In the genomic region with DNA sequence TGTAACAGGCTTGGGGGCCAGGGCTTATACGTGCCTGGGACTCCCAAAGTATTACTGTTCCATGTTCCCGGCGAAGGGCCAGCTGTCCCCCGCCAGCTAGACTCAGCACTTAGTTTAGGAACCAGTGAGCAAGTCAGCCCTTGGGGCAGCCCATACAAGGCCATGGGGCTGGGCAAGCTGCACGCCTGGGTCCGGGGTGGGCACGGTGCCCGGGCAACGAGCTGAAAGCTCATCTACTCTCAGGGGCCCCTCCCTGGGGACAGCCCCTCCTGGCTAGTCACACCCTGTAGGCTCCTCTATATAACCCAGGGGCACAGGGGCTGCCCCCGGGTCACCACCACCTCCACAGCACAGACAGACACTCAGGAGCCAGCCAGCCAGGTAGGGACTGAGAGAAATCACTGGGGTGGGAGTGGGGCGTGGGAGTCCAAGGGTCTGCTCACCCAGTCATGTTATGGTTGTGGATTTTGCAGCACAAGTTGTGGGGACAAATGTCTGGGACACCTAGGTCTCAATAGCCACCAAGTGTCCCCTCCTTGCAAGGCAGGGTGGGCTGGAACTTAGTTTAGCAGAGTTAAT, we compare ENCODE assay signal across 12 mouse cellular contexts. TPM values are rescaled to one million over a fixed set of nuclear protein-coding genes. Genes with fewer than 3 reads are reported as not detected.
DNase-seq lines count a peak whose midpoint lies in the region; ATAC-seq and TF ChIP-seq lines count a peak whose summit lies in the region.
"Had no signal": no experiment of that assay in that cellular context is flagged by ENCODE, and none has a peak within 500 bp of the region (broad histone marks: within the 10 kb centered on the region; RNA-seq: fewer than 3 reads in every experiment).

No protein-coding gene starts in this region.

- no peak overlapping the region for H3K4me2 ChIP-seq in neural tube, embryonic 11.5 days (ENCODE audit: low read depth)
- no peak overlapping the region for H3K4me2 ChIP-seq in neural tube, embryonic 15.5 days
- H3K4me2 ChIP-seq in heart, postnatal 0 days (ENCODE audit: low read depth, low read length) = peak overlapping the region; percentile 58
- H3K4me2 ChIP-seq: liver, embryonic 11.5 days had no signal

- H3K4me1 ChIP-seq in neural tube, embryonic 11.5 days (ENCODE audit: control insufficient read depth, insufficient read depth, low read length) = no peaks in the 10 kb centered on the region
- no peaks in the 10 kb centered on the region for H3K4me1 ChIP-seq in neural tube, embryonic 15.5 days
- peaks cover 18% of the 10 kb centered on the region for H3K4me1 ChIP-seq in heart, postnatal 0 days (ENCODE audit: control insufficient read depth, insufficient read depth)
- no peaks in the 10 kb centered on the region for H3K4me1 ChIP-seq in cerebellum, adult 2 months (ENCODE audit: control insufficient read depth, insufficient read depth, low read length)
- H3K4me1 ChIP-seq: midbrain, embryonic 10.5 days had no signal

- 0 out of 2 replicates have a peak, but pooled peaks cover 4% of the 10 kb centered on the region for H3K27me3 ChIP-seq in neural tube, embryonic 11.5 days (ENCODE audit: control insufficient read depth, insufficient read depth, low read length)
- peaks cover 12% of the 10 kb centered on the region; the same call in 1 of the 2 replicates for H3K27me3 ChIP-seq in neural tube, embryonic 15.5 days (replicated peaks)
- no peaks in the 10 kb centered on the region for H3K27me3 ChIP-seq in heart, postnatal 0 days (ENCODE audit: control insufficient read depth, insufficient read depth, low read length)
- H3K27me3 ChIP-seq in cerebellum, adult 2 months (ENCODE audit: control insufficient read depth, insufficient read depth, low read length) = no peaks in the 10 kb centered on the region

- no peak for ATAC-seq in neural tube, embryonic 11.5 days (ENCODE audit: insufficient read depth, low FRiP score, low TSS enrichment)
- no peak for ATAC-seq in neural tube, embryonic 15.5 days (ENCODE audit: low FRiP score)
- peak; percentile 88 for ATAC-seq in heart, postnatal 0 days (ENCODE audit: insufficient read depth, low read depth)
- ATAC-seq: hindbrain, embryonic 16.5 days had no signal

- peak; percentile 83 for TF ChIP-seq EP300 in heart, postnatal 0 days (IDR thresholded peaks at IDR 0.05; ENCODE audit: low read depth)

- 81% methylated on average over 11 of the region's 11 CpGs for WGBS in neural tube, embryonic 11.5 days
- WGBS in neural tube, embryonic 15.5 days = 78% methylated on average over 11 of the region's 11 CpGs
- 35% methylated on average over 11 of the region's 11 CpGs for WGBS in heart, postnatal 0 days
- 57% methylated on average over 11 of the region's 11 CpGs for WGBS in cerebellum, adult 2 months

- H3K9me3 ChIP-seq in neural tube, embryonic 11.5 days (ENCODE audit: control insufficient read depth, low read length) = no peaks in the 10 kb centered on the region; the same call in 1 of the 2 replicates
- H3K9me3 ChIP-seq in neural tube, embryonic 15.5 days (replicated peaks) = no peaks in the 10 kb centered on the region
- H3K9me3 ChIP-seq in heart, postnatal 0 days (replicated peaks; ENCODE audit: control insufficient read depth, low read length) = no peaks in the 10 kb centered on the region

- no peak overlapping the region for H3K4me3 ChIP-seq in neural tube, embryonic 11.5 days (ENCODE audit: low read depth, low read length)
- no peak overlapping the region for H3K4me3 ChIP-seq in neural tube, embryonic 15.5 days (replicated peaks)
- H3K4me3 ChIP-seq in gastrocnemius, adult 2 months = peak overlapping the region; percentile 91
- peak overlapping the region; percentile 46 for H3K4me3 ChIP-seq in heart, postnatal 0 days (ENCODE audit: low read depth, low read length)
- H3K4me3 ChIP-seq in cerebellum, adult 2 months (replicated peaks; ENCODE audit: insufficient read depth, low read depth, low read length) = no peak overlapping the region
- H3K4me3 ChIP-seq: midbrain, embryonic 10.5 days had no signal

- no peak for TF ChIP-seq CTCF in gastrocnemius, adult 2 months (IDR thresholded peaks at IDR 0.05)
- TF ChIP-seq CTCF in heart, postnatal 0 days (IDR thresholded peaks at IDR 0.05; ENCODE audit: low read depth) = no peak
- TF ChIP-seq CTCF in cerebellum, adult 2 months (IDR thresholded peaks at IDR 0.05; ENCODE audit: borderline replicate concordance, insufficient read depth, low read depth, low read length) = no peak

- intact Hi-C loops in gastrocnemius, adult 2 months (cut with DNase I) = no loop called here

- H3K9ac ChIP-seq in neural tube, embryonic 11.5 days (ENCODE audit: low read length) = 0 out of 2 replicates have a peak overlapping the region, but pooled peaks have one; percentile 4
- H3K9ac ChIP-seq in neural tube, embryonic 15.5 days (replicated peaks) = no peak overlapping the region
- peak overlapping the region; percentile 60 for H3K9ac ChIP-seq in heart, postnatal 0 days (replicated peaks; ENCODE audit: low read depth, low read length)

- no peak for DNase-seq in neural tube, embryonic 11.5 days (ENCODE audit: low spot score)
- peak; percentile 99 for DNase-seq in gastrocnemius, adult 2 months
- peak; percentile 87 for DNase-seq in heart, postnatal 0 days (ENCODE audit: low spot score)
- DNase-seq in urinary bladder, postnatal 14 days (ENCODE audit: low spot score) = peak; percentile 59
- DNase-seq in right cerebral cortex, postnatal 14 days = no peak
- no peak for DNase-seq in cerebellum, adult 2 months
- DNase-seq: cerebellum, adult 11-12 months; thymus, adult 2 months had no signal

- H3K27ac ChIP-seq in neural tube, embryonic 11.5 days (ENCODE audit: low read depth, low read length) = no peak overlapping the region
- H3K27ac ChIP-seq in neural tube, embryonic 15.5 days (replicated peaks) = no peak overlapping the region
- peak overlapping the region; percentile 99 for H3K27ac ChIP-seq in gastrocnemius, adult 2 months
- peak overlapping the region; percentile 95 for H3K27ac ChIP-seq in heart, postnatal 0 days (ENCODE audit: low read depth)
- no peak overlapping the region for H3K27ac ChIP-seq in cerebellum, adult 2 months (ENCODE audit: insufficient read depth, low read length)
- H3K27ac ChIP-seq: midbrain, embryonic 10.5 days had no signal

- TF ChIP-seq POLR2A in cerebellum, adult 2 months (IDR thresholded peaks at IDR 0.05; ENCODE audit: borderline replicate concordance, insufficient read depth, low read length) = no peak

- H3K36me3 ChIP-seq in neural tube, embryonic 11.5 days (ENCODE audit: control insufficient read depth, insufficient read depth, low read length) = no peaks in the 10 kb centered on the region
- H3K36me3 ChIP-seq in neural tube, embryonic 15.5 days = no peaks in the 10 kb centered on the region
- peaks cover 2% of the 10 kb centered on the region; the same call in 1 of the 2 replicates for H3K36me3 ChIP-seq in heart, postnatal 0 days (replicated peaks; ENCODE audit: control insufficient read depth, insufficient read depth, low read length)
- H3K36me3 ChIP-seq: midbrain, embryonic 10.5 days had no signal

RNA-seq across cellular contexts. Expression of gene Ckm, which starts 6.3 kb away (rescaled TPM):
- 0.41 and 0.69 TPM in 2 replicates for polyA plus RNA-seq in neural tube, embryonic 11.5 days (2014; fragmentation: Nextera tagmentation; extraction: Ambion mirVana)
- 16.6 and 38.6 TPM in 2 replicates for polyA plus RNA-seq in neural tube, embryonic 15.5 days (2015; fragmentation: Nextera tagmentation; extraction: Ambion mirVana)
- over 10,000 TPM; 32,173 to 47,719 TPM for total RNA-seq in gastrocnemius, adult 2 months (2021)
- 4,715 and 5,632 TPM in 2 replicates for total RNA-seq in heart, postnatal 0 days (2014; rRNA removed; ENCODE audit: low replicate concordance)
- polyA plus RNA-seq in heart, postnatal 0 days (2015; fragmentation: Nextera tagmentation; extraction: Ambion mirVana) = 4,516 and 4,665 TPM in 2 replicates
- polyA plus RNA-seq in cerebellum, adult 2 months (2012; rRNA removed) = 0.08 and 0.11 TPM in 2 replicates
- polyA plus RNA-seq: midbrain, embryonic 10.5 days had no signal

RNA-seq across cellular contexts. Expression of gene Klc3, which starts 7.0 kb away (rescaled TPM):
- polyA plus RNA-seq in neural tube, embryonic 11.5 days (2014; fragmentation: Nextera tagmentation; extraction: Ambion mirVana) = 3.2 and 3.4 TPM in 2 replicates
- polyA plus RNA-seq in neural tube, embryonic 15.5 days (2015; fragmentation: Nextera tagmentation; extraction: Ambion mirVana) = 1.2 and 4.0 TPM in 2 replicates
- total RNA-seq in gastrocnemius, adult 2 months (2021) = under 1 TPM; 0.18 to 0.39 TPM
- 0.31 TPM in 1 of 2 replicates, not detected in the other for total RNA-seq in heart, postnatal 0 days (2014; rRNA removed; ENCODE audit: low replicate concordance)
- 0.72 and 0.99 TPM in 2 replicates for polyA plus RNA-seq in heart, postnatal 0 days (2015; fragmentation: Nextera tagmentation; extraction: Ambion mirVana)
- 1.7 and 2.1 TPM in 2 replicates for polyA plus RNA-seq in cerebellum, adult 2 months (2012; rRNA removed)

RNA-seq across cellular contexts. Expression of gene Ercc2, which starts 29.0 kb away (rescaled TPM):
- 12.4 and 14.6 TPM in 2 replicates for polyA plus RNA-seq in neural tube, embryonic 11.5 days (2014; fragmentation: Nextera tagmentation; extraction: Ambion mirVana)
- polyA plus RNA-seq in neural tube, embryonic 15.5 days (2015; fragmentation: Nextera tagmentation; extraction: Ambion mirVana) = 21.6 and 22.2 TPM in 2 replicates
- total RNA-seq in gastrocnemius, adult 2 months (2021) = 10 to 100 TPM in 1 of 2 experiments, 1 to 10 TPM in 1; 8.5 to 10.7 TPM
- total RNA-seq in heart, postnatal 0 days (2014; rRNA removed; ENCODE audit: low replicate concordance) = 20.4 and 30.8 TPM in 2 replicates
- polyA plus RNA-seq in heart, postnatal 0 days (2015; fragmentation: Nextera tagmentation; extraction: Ambion mirVana) = 4.9 and 6.0 TPM in 2 replicates
- 45.0 and 46.3 TPM in 2 replicates for polyA plus RNA-seq in cerebellum, adult 2 months (2012; rRNA removed)

RNA-seq across cellular contexts. Expression of gene Mark4, which starts 47.8 kb away (rescaled TPM):
- polyA plus RNA-seq in neural tube, embryonic 11.5 days (2014; fragmentation: Nextera tagmentation; extraction: Ambion mirVana) = 14.1 and 16.4 TPM in 2 replicates
- 15.4 and 16.5 TPM in 2 replicates for polyA plus RNA-seq in neural tube, embryonic 15.5 days (2015; fragmentation: Nextera tagmentation; extraction: Ambion mirVana)
- total RNA-seq in gastrocnemius, adult 2 months (2021) = 10 to 100 TPM; 17.1 to 17.9 TPM
- total RNA-seq in heart, postnatal 0 days (2014; rRNA removed; ENCODE audit: low replicate concordance) = 16.0 and 26.4 TPM in 2 replicates
- polyA plus RNA-seq in heart, postnatal 0 days (2015; fragmentation: Nextera tagmentation; extraction: Ambion mirVana) = 5.5 and 5.6 TPM in 2 replicates
- polyA plus RNA-seq in cerebellum, adult 2 months (2012; rRNA removed) = 50.3 and 52.8 TPM in 2 replicates

RNA-seq across cellular contexts. Expression of gene Ppp1r13l, which starts 51.3 kb away (rescaled TPM):
- 3.4 and 4.7 TPM in 2 replicates for polyA plus RNA-seq in neural tube, embryonic 11.5 days (2014; fragmentation: Nextera tagmentation; extraction: Ambion mirVana)
- 1.9 and 2.1 TPM in 2 replicates for polyA plus RNA-seq in neural tube, embryonic 15.5 days (2015; fragmentation: Nextera tagmentation; extraction: Ambion mirVana)
- total RNA-seq in gastrocnemius, adult 2 months (2021) = 1 to 10 TPM; 2.1 to 4.9 TPM
- 11.8 and 13.5 TPM in 2 replicates for total RNA-seq in heart, postnatal 0 days (2014; rRNA removed; ENCODE audit: low replicate concordance)
- polyA plus RNA-seq in heart, postnatal 0 days (2015; fragmentation: Nextera tagmentation; extraction: Ambion mirVana) = 12.0 and 14.0 TPM in 2 replicates
- polyA plus RNA-seq in cerebellum, adult 2 months (2012; rRNA removed) = 4.1 and 4.8 TPM in 2 replicates

Comparison
In these comparisons a context has a peak if more than half of its experiments do, and no peak if none do; other contexts are left out.
1. DNase-seq: peak in gastrocnemius, adult 2 months (single experiment), heart, postnatal 0 days (single experiment) and urinary bladder, postnatal 14 days (single experiment); none in neural tube, embryonic 11.5 days (single experiment), right cerebral cortex, postnatal 14 days (single experiment) and cerebellum, adult 2 months (0 of 2).
2. H3K27ac ChIP-seq: peak in gastrocnemius, adult 2 months (single experiment) and heart, postnatal 0 days (single experiment); none in neural tube, embryonic 11.5 days (single experiment), neural tube, embryonic 15.5 days (single experiment) and cerebellum, adult 2 months (single experiment).
3. H3K4me3 ChIP-seq: peak in gastrocnemius, adult 2 months (single experiment) and heart, postnatal 0 days (single experiment); none in neural tube, embryonic 11.5 days (single experiment), neural tube, embryonic 15.5 days (single experiment) and cerebellum, adult 2 months (single experiment).
4. RNA of gene Ckm, which starts 6.3 kb away (polyA plus RNA-seq): 4,516 to 4,665 TPM in heart, postnatal 0 days; 16.6 to 38.6 TPM in neural tube, embryonic 15.5 days, 0.41 to 0.69 TPM in neural tube, embryonic 11.5 days and 0.08 to 0.11 TPM in cerebellum, adult 2 months; every median in the first group is over 100 times any median in the second.